Mouse (Mus musculus): ENCODE results near the gene Syap1. TPM values are rescaled to one million over a fixed set of nuclear protein-coding genes. Genes with fewer than 3 reads are reported as not detected.
"Not testable (repeated sequence)": the region's sequence is repeated elsewhere in the genome, so short reads cannot be mapped to it uniquely, and the experiment has no call there.

The Syap1 gene
- polyA plus RNA-seq, 1 experiment from 2014 or later = 45.9 TPM

DNA sequence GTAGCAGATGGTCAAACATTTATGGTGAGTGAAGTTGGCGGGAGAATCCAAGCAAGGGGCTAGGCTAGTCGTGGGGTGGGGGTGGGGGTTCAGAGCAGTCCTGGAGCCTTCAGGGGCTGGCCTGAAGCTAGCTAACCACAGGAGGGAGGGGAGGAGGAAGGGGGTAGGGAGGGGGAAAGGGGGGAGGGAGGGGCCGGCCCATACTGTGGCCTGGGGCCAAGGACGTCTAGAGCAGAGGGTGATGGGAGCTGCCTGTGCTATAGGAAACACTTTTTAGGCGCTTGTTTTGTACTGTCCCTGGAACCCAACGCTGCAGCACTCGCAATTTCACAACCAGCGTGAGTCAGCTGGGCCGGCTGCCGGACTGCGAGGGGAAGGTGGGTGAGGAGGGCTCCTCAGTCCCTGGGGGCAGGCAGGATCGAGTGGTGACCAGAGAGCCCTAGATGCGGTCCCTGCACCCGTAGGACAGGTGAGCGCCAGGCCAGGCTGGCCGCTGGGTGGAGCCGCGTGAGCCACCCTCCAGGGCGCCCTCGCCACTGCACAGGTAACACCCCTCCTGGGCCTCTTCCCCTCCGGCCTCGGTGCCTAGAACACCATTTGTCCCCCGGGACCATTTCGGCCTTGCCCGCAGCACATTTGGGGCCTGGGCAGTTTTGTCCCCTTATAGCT, 13.3 kb upstream of the Syap1 start:
- peak overlapping the region; percentile 56 for H3K4me3 ChIP-seq (ENCODE audit: low read depth, low read length)
- ATAC-seq (ENCODE audit: insufficient read depth) = peak; percentile 97
- 11% methylated on average over 25 of the region's 25 CpGs for WGBS

DNA sequence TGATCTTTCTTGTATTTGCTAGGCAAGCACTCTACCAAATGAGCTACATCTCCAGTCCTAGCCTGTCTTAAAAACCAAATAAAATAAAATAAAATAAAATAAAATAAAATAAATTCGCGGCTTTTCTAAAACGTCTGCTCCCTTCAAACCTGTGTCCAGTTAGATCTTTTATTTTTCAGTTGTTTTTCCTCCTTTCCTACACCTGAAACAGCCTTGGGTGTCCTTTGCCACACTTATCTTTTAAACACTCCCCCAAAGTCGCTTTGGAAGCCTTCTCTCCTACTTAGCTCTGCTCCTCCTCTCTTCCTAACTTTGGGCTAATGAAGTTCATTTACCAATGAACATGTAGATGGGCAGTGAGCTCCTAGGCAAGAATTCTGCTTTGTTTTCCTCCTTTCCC, 12.7 kb upstream of the Syap1 start, which contains the start of gene Ctps2:
Gene Ctps2, plus strand, starts transcription at position 301 of the 400 bp plus-strand sequence.
- no peaks in the 10 kb centered on the region for H3K27me3 ChIP-seq (ENCODE audit: insufficient read depth, low read length)
- DNase-seq = no peak
- H3K36me3 ChIP-seq (ENCODE audit: insufficient read depth) = no peaks in the 10 kb centered on the region
- peak within 1 kb of the TSS; percentile 86 for H3K27ac ChIP-seq (ENCODE audit: low read depth)
- H3K9ac ChIP-seq = peak within 1 kb of the TSS; percentile 61
- no peaks in the 10 kb centered on the region for H3K4me1 ChIP-seq (ENCODE audit: insufficient read depth)
- WGBS = 22% methylated on average over 4 of the region's 4 CpGs
- no peak for ATAC-seq (ENCODE audit: insufficient read depth)
- H3K4me2 ChIP-seq = peak within 1 kb of the TSS; percentile 61
- H3K9me3 ChIP-seq (ENCODE audit: low read depth, low read length) = no peaks in the 10 kb centered on the region
- TF ChIP-seq CTCF (IDR thresholded peaks at IDR 0.05; ENCODE audit: low read depth) = no peak
- peak within 1 kb of the TSS; percentile 56 for H3K4me3 ChIP-seq (ENCODE audit: low read depth, low read length)

More for the DNA sequence above, 13.3 kb upstream of the Syap1 start:
- peak overlapping the region; percentile 61 for H3K9ac ChIP-seq
- DNase-seq = peak; percentile 78
- 0 out of 2 replicates have a peak, but pooled peaks have one; percentile 2 for TF ChIP-seq CTCF (IDR thresholded peaks at IDR 0.05; ENCODE audit: low read depth)
- H3K4me2 ChIP-seq = peak overlapping the region; percentile 61
- peak overlapping the region; percentile 86 for H3K27ac ChIP-seq (ENCODE audit: low read depth)
- H3K27me3 ChIP-seq (ENCODE audit: insufficient read depth, low read length) = no peaks in the 10 kb centered on the region
- H3K36me3 ChIP-seq (ENCODE audit: insufficient read depth) = no peaks in the 10 kb centered on the region
- no peaks in the 10 kb centered on the region for H3K9me3 ChIP-seq (ENCODE audit: low read depth, low read length)
- H3K4me1 ChIP-seq (ENCODE audit: insufficient read depth) = no peaks in the 10 kb centered on the region

DNA sequence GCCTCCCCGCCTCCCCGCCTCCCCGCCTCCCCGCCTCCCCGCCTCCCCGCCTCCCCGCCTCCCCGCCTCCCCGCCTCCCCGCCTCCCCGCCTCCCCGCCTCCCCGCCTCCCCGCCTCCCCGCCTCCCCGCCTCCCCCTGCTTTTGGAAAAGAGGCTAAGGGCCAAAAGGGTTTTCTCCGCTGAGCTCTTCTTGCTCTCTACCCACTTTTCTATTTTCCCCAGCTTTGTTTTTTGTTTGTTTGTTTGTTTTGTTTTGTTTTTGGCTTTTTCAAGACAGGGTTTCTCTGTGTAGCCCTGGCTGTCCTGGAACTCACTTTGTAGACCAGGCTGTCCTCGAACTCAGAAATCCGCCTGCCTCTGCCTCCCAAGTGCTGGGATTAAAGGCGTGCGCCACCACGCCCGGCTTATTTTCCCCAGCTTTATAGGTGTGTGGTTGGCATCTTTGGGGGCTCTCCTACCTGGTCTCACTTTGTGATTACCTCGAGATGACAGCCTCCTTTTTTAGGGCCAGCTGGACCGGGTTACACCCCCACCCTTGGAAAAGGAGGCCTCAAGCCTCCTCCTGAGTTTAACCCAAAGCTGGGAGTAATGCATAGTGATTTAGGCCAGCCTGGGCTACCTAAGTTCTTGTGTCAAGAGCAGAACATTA, 452 bp upstream of the Syap1 start:
- WGBS = 79% methylated on average over 9 of the region's 25 CpGs
- DNase-seq (peak; percentile 43), ATAC-seq (ENCODE audit: insufficient read depth) (peak; percentile 42; the same call in 1 of the 2 replicates)
- not testable (repeated sequence) for H3K4me3 ChIP-seq (ENCODE audit: low read depth, low read length); H3K4me2 ChIP-seq; H3K36me3 ChIP-seq (ENCODE audit: insufficient read depth); H3K4me1 ChIP-seq (ENCODE audit: insufficient read depth); H3K27ac ChIP-seq (ENCODE audit: low read depth); H3K27me3 ChIP-seq (ENCODE audit: insufficient read depth, low read length); H3K9ac ChIP-seq; H3K9me3 ChIP-seq (ENCODE audit: low read depth, low read length)

DNA sequence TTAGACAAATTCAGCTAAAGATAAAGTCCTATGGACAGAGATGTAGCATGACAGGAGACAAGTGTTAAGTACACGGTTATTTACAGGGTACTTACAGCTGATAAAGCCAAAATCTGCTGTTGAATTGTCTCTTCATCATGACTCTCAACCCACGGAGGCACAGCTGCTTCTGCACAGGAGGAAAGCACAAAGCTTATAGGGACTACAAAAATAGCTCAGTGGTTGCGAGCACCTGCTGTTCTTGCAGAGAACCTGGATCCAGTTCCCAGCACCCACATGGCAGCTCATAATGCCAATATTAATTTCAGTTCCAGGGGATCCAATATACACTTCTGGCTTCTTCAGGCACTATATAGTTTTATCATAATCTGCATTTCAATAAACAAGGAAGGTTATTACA, 10.0 kb downstream of the Syap1 start:
- Histone ChIP-seq H3K4me1 (ENCODE audit: insufficient read depth) (no peaks in the 10 kb centered on the region), H3K4me2 (no peak overlapping the region), H3K4me3 (ENCODE audit: low read depth, low read length) (no peak overlapping the region), H3K36me3 (ENCODE audit: insufficient read depth) (peaks cover 28% of the 10 kb centered on the region), H3K9me3 (ENCODE audit: low read depth, low read length) (no peaks in the 10 kb centered on the region), H3K27ac (ENCODE audit: low read depth) (no peak overlapping the region), H3K9ac (no peak overlapping the region), H3K27me3 (ENCODE audit: insufficient read depth, low read length) (no peaks in the 10 kb centered on the region)
- no peak for TF ChIP-seq CTCF (IDR thresholded peaks at IDR 0.05; ENCODE audit: low read depth)
- ATAC-seq (ENCODE audit: insufficient read depth) (no peak), DNase-seq (no peak)
- 93% methylated on average over 3 of the region's 3 CpGs for WGBS

DNA sequence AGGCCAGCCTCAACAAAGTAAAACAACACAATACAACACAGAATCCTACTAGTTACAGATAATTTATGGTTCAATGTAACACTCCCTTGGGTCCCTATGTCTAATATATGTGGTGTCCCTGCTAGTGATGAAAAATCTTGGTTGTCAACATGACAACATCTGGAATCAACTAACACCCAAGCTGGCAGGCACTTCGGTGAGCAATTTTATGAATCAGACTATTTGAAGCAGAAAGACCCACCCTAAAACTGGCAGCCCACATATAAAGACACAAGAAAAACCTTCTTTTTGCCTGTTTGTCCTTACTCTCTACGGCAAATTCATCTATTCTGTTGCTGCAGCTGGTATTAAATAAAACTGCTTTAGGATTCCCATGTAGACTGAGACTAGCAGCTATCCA, 14.5 kb downstream of the Syap1 start:
- Histone ChIP-seq H3K4me2 (no peak overlapping the region), H3K36me3 (ENCODE audit: insufficient read depth) (peaks cover 21% of the 10 kb centered on the region), H3K9me3 (ENCODE audit: low read depth, low read length) (no peaks in the 10 kb centered on the region), H3K4me1 (ENCODE audit: insufficient read depth) (no peaks in the 10 kb centered on the region), H3K27ac (ENCODE audit: low read depth) (no peak overlapping the region), H3K4me3 (ENCODE audit: low read depth, low read length) (no peak overlapping the region), H3K9ac (no peak overlapping the region), H3K27me3 (ENCODE audit: insufficient read depth, low read length) (no peaks in the 10 kb centered on the region)
- 88% methylated on average over 2 of the region's 2 CpGs for WGBS
- ATAC-seq (ENCODE audit: insufficient read depth) (no peak), DNase-seq (no peak)
- TF ChIP-seq CTCF (IDR thresholded peaks at IDR 0.05; ENCODE audit: low read depth) = no peak

DNA sequence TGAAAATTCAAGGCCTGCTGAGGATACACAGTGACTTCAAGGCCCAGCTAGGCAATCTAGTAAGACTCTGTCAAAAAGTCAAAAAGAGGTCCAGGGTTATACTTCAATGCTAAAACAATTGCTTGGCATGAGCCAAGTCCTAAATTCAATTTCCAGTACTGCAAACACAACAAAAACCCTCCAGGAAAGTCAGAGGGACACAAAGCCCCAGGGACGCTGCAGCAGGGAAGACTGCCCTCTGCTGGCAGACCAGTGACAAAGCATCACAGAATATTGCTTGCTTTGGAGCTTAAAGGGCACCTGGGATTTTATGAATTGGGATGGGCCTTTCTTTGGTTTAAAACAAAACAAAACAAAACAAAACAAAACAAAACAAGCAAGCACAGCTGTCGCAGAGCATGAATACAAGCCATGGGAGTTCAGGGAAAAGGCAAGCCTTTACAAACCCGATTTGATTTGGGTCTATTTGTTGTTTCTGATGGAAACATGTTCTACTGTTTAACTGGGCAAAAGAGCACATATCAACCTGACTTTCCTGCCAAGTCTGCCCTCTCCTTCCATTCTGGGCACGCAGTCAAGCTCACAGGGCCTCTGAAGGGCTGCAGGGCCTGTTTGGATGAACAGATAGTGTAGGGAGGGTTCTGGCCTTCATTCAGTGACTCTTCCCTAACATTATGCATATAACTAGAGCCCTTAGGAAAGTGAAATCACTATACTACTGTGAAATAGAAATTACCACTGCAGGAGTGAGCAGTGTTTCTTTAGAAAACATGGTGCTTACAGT, 16.3 kb downstream of the Syap1 start:
- TF ChIP-seq CTCF (IDR thresholded peaks at IDR 0.05; ENCODE audit: low read depth) = peak; percentile 72
- peak; percentile 44 for DNase-seq
- 45% methylated on average over 4 of the region's 4 CpGs for WGBS

More for the DNA sequence above, 16.3 kb downstream of the Syap1 start:
- Histone ChIP-seq H3K4me3 (ENCODE audit: low read depth, low read length) (no peak overlapping the region), H3K9me3 (ENCODE audit: low read depth, low read length) (no peaks in the 10 kb centered on the region), H3K4me1 (ENCODE audit: insufficient read depth) (no peaks in the 10 kb centered on the region), H3K36me3 (ENCODE audit: insufficient read depth) (peaks cover 24% of the 10 kb centered on the region; the same call in 1 of the 2 replicates), H3K9ac (no peak overlapping the region), H3K4me2 (no peak overlapping the region), H3K27ac (ENCODE audit: low read depth) (no peak overlapping the region), H3K27me3 (ENCODE audit: insufficient read depth, low read length) (no peaks in the 10 kb centered on the region)
- ATAC-seq (ENCODE audit: insufficient read depth) = no peak

Data from lung, embryonic 14.5 days (tissue).